Mouse (Mus musculus) midbrain, embryonic 14.5 days (tissue): Measurements from ENCODE around the gene Gm17606. TPM values are rescaled to one million over a fixed set of nuclear protein-coding genes. Genes with fewer than 3 reads are reported as not detected.

Experiments
- ATAC-seq: fragments of 200-750 bp; cut with Nextera tagmentation; 2 replicates; pipeline ENCODE4 v1.8.0; 2017; ENCODE audit warnings: moderate number of reproducible peaks, moderate library complexity; ENCODE audit not compliant: low FRiP score, low TSS enrichment
- DNase-seq: peaks from one replicate; pipeline ENCODE4 v3.0.0-alpha.2; 2015
- H3K27ac ChIP-seq: fragments of 300-500 bp; sonication (generic); replicated peaks from 2 replicates; pipeline ENCODE4 v1.5.1; 2014; ENCODE audit warnings: mild to moderate bottlenecking, low read depth, low read length, moderate library complexity
- H3K27me3 ChIP-seq: fragments of 300-500 bp; sonication (generic); 2 replicates; pipeline ENCODE4 v1.6.1; 2014; ENCODE audit warnings: low read length, control low read depth, mixed read lengths; ENCODE audit not compliant: control insufficient read depth, insufficient read depth
- H3K36me3 ChIP-seq: fragments of 300-500 bp; sonication (generic); 2 replicates; pipeline ENCODE4 v1.6.1; 2014; ENCODE audit warnings: low read length, control low read depth; ENCODE audit not compliant: control insufficient read depth, insufficient read depth
- H3K4me1 ChIP-seq: fragments of 300-500 bp; sonication (generic); 2 replicates; pipeline ENCODE4 v1.6.1; 2014; ENCODE audit warnings: mild to moderate bottlenecking, antibody characterized with exemption, low read length, control low read depth; ENCODE audit not compliant: control insufficient read depth, insufficient read depth
- H3K4me2 ChIP-seq: fragments of 300-500 bp; sonication (generic); 2 replicates; pipeline ENCODE4 v1.6.1; 2014; ENCODE audit warnings: mild to moderate bottlenecking, low read length, moderate library complexity
- H3K4me3 ChIP-seq: fragments of 300-500 bp; sonication (generic); replicated peaks from 2 replicates; pipeline ENCODE4 v1.5.1; 2014; ENCODE audit warnings: low read depth, low read length
- H3K9ac ChIP-seq: fragments of 300-500 bp; sonication (generic); replicated peaks from 2 replicates; pipeline ENCODE4 v1.6.1; 2014; ENCODE audit warnings: mild to moderate bottlenecking, low read length, moderate library complexity
- H3K9me3 ChIP-seq: fragments of 300-500 bp; sonication (generic); 2 replicates; pipeline ENCODE4 v1.6.1; 2016; ENCODE audit warnings: low read length, control low read depth, mixed read lengths; ENCODE audit not compliant: control insufficient read depth
- WGBS: fragments of 180-500 bp; shearing (Covaris S2); extraction: QIAGEN DNeasy Blood & Tissue Kit; methylation state at CpG from one replicate; pipeline ENCODE4 v1.1.7; 2014; 5-methylcytosine and 5-hydroxymethylcytosine counted together
- polyA plus RNA-seq: library from polyadenylated mRNA; unstranded; fragments of >200 nt; fragmentation: Nextera tagmentation; extraction: Ambion mirVana; gene quantifications from 2 replicates; pipeline ENCODE4 v1.2.1, GENCODE M21; 2014

The Gm17606 gene
- polyA plus RNA-seq: not detected in 2 replicates

DNA sequence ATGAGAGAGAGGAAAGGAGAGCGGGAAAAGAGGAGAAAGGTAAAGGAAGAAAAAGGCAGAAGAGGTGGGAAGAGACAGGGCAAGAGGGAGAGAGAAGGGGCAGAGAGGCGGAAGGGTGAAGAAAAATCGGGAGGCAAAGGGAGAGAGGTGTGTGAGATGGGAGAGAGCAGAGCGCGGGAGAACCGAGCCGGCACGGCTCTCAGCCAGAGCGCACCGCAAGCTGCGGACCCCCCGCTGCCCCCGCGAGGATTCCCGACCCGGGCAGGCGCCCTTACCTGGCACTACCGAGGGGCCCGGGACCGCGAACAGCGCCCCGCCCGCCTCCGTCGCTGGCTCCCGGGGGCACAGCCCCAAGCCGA lies at the start of gene Gm17606:
Gm17606 (plus strand) TSS at position 7 of the 359 bp plus-strand sequence.
- DNase-seq (no peak), ATAC-seq (no peak; the same call in 1 of the 2 replicates)
- H3K36me3 ChIP-seq: peaks cover 74% of the 10 kb centered on the region
- H3K4me3 ChIP-seq: peak within 1 kb of the TSS; percentile 80
- peak within 1 kb of the TSS; percentile 90 for H3K27ac ChIP-seq
- no peaks in the 10 kb centered on the region for H3K27me3 ChIP-seq
- no peaks in the 10 kb centered on the region for H3K9me3 ChIP-seq
- peak within 1 kb of the TSS; percentile 93 for H3K4me2 ChIP-seq
- WGBS: under 1% methylated on average over 28 of the region's 28 CpGs
- peak within 1 kb of the TSS; percentile 96 for H3K9ac ChIP-seq
- peaks cover 13% of the 10 kb centered on the region for H3K4me1 ChIP-seq

DNA sequence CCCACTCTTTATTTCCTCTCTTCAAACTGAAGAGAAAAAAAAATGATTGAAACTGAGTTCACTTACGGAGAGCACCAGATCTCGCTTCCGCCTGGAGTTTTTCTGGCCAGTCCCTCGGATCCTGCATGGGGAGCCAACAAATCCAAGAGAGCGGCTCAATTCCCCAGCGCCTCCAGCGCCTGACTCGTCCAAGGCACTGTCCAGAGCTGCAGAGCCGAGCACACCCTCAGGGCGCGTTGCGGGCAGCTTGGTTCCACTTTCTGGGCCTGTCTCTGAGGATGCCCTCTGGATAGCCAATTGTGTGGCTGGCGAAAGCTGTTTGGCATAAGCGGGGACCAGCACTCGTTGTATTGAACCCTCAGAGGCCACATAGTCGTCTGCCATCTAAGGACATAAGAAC lies 49.7 kb upstream of the Gm17606 start:
- Histone ChIP-seq H3K9ac (no peak overlapping the region), H3K36me3 (peaks cover 17% of the 10 kb centered on the region; the same call in 1 of the 2 replicates), H3K4me3 (no peak overlapping the region), H3K9me3 (no peaks in the 10 kb centered on the region), H3K4me1 (no peaks in the 10 kb centered on the region), H3K4me2 (no peak overlapping the region), H3K27me3 (no peaks in the 10 kb centered on the region), H3K27ac (no peak overlapping the region)
- DNase-seq: no peak
- no peak for ATAC-seq
- 93% methylated on average over 16 of the region's 16 CpGs for WGBS

DNA sequence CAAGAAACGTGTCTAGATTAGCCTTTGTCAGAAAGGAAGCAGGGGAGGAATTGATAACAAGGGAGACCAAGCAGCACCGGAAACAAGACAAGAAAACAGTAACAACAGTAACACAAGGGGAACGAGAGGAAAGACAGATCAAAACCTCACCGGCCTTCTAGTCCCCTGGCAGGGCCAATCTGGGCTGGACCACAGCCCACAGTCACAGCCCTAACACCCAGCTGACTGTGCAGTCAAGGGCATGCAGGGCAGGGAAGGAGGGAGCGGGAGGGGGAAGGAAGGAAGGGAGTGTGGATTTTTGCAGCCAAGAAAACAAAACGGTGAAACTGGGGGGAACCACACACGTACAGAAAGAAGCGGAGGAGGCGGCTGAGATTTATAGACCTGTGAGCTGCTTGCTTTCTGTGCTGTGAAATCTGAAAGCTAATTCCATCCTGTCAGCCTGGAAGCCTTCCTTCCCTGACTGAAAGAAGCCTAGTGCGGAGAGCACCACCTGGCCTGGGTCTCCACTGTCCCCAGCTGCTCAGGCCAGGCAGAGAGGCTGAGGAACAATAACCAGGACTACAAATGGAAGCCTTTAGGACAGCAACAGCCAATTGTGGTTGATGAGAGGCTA lies 48.3 kb upstream of the Gm17606 start:
- Histone ChIP-seq H3K9me3 (no peaks in the 10 kb centered on the region), H3K4me3 (no peak overlapping the region), H3K27ac (peak overlapping the region; percentile 41; the same call in 1 of the 2 replicates), H3K4me1 (no peaks in the 10 kb centered on the region), H3K36me3 (peaks cover 17% of the 10 kb centered on the region; the same call in 1 of the 2 replicates), H3K9ac (no peak overlapping the region), H3K27me3 (no peaks in the 10 kb centered on the region), H3K4me2 (no peak overlapping the region)
- ATAC-seq (no peak), DNase-seq (no peak)
- WGBS: 77% methylated on average over 10 of the region's 10 CpGs

GRCm38 (mm10) chr14:54594055-54594454 lies 46.7 kb upstream of the Gm17606 start:
- H3K9me3 ChIP-seq: no peaks in the 10 kb centered on the region
- no peak overlapping the region for H3K4me2 ChIP-seq
- H3K9ac ChIP-seq: no peak overlapping the region
- H3K27me3 ChIP-seq: no peaks in the 10 kb centered on the region
- no peak overlapping the region for H3K4me3 ChIP-seq
- no peaks in the 10 kb centered on the region for H3K4me1 ChIP-seq
- WGBS: 89% methylated on average over 3 of the region's 3 CpGs
- no peak for ATAC-seq
- H3K36me3 ChIP-seq: peaks cover 17% of the 10 kb centered on the region; the same call in 1 of the 2 replicates
- no peak overlapping the region for H3K27ac ChIP-seq
- no peak for DNase-seq

- H3K27ac ChIP-seq: no peak overlapping the region
- ATAC-seq: no peak
- WGBS: 68% methylated on average over 28 of the region's 28 CpGs
- no peaks in the 10 kb centered on the region for H3K27me3 ChIP-seq
- H3K36me3 ChIP-seq: peaks cover 17% of the 10 kb centered on the region; the same call in 1 of the 2 replicates
- H3K4me2 ChIP-seq: no peak overlapping the region
- DNase-seq: no peak
- H3K9me3 ChIP-seq: no peaks in the 10 kb centered on the region
- no peaks in the 10 kb centered on the region for H3K4me1 ChIP-seq
- H3K9ac ChIP-seq: no peak overlapping the region
- no peak overlapping the region for H3K4me3 ChIP-seq
Observed at GRCm38 (mm10) chr14:54594631-54595414, 45.9 kb upstream of the Gm17606 start.

- Histone ChIP-seq H3K27me3 (no peaks in the 10 kb centered on the region), H3K4me1 (0 out of 2 replicates have a peak, but pooled peaks cover under 1% of the 10 kb centered on the region), H3K36me3 (peaks cover 15% of the 10 kb centered on the region; the same call in 1 of the 2 replicates), H3K4me2 (no peak overlapping the region), H3K27ac (no peak overlapping the region), H3K9me3 (no peaks in the 10 kb centered on the region), H3K9ac (no peak overlapping the region), H3K4me3 (no peak overlapping the region)
- WGBS: 85% methylated on average over 7 of the region's 7 CpGs
- ATAC-seq (no peak), DNase-seq (no peak)
Observed at GRCm38 (mm10) chr14:54597084-54597483, 43.7 kb upstream of the Gm17606 start.

GRCm38 (mm10) chr14:54601601-54602000 lies 39.2 kb upstream of the Gm17606 start:
- H3K4me2 ChIP-seq: no peak overlapping the region
- H3K4me1 ChIP-seq: peaks cover 16% of the 10 kb centered on the region; the same call in 1 of the 2 replicates
- ATAC-seq: no peak
- H3K9me3 ChIP-seq: no peaks in the 10 kb centered on the region
- no peak overlapping the region for H3K9ac ChIP-seq
- H3K27ac ChIP-seq: no peak overlapping the region
- 77% methylated on average over 2 of the region's 2 CpGs for WGBS
- H3K4me3 ChIP-seq: no peak overlapping the region
- no peaks in the 10 kb centered on the region for H3K36me3 ChIP-seq
- no peak for DNase-seq
- H3K27me3 ChIP-seq: no peaks in the 10 kb centered on the region

GRCm38 (mm10) chr14:54602613-54603012 lies 38.1 kb upstream of the Gm17606 start:
- ATAC-seq: peak; percentile 12; the same call in 1 of the 2 replicates
- WGBS: 31% methylated on average over 4 of the region's 4 CpGs
- no peaks in the 10 kb centered on the region for H3K27me3 ChIP-seq
- peak overlapping the region; percentile 92 for H3K27ac ChIP-seq
- H3K36me3 ChIP-seq: no peaks in the 10 kb centered on the region
- peak overlapping the region; percentile 68 for H3K9ac ChIP-seq
- peak; percentile 57 for DNase-seq
- no peaks in the 10 kb centered on the region for H3K9me3 ChIP-seq
- peak overlapping the region; percentile 64 for H3K4me2 ChIP-seq
- peak overlapping the region; percentile 52 for H3K4me3 ChIP-seq
- peaks cover 16% of the 10 kb centered on the region; the same call in 1 of the 2 replicates for H3K4me1 ChIP-seq
